Mouse (Mus musculus): ENCODE data around the gene Galnt4. TPM values are rescaled to one million over a fixed set of nuclear protein-coding genes. Genes with fewer than 3 reads are reported as not detected.

Galnt4 gene
- polyA plus RNA-seq, 1 experiment from 2014 or later: 27.1 TPM

GRCm38 (mm10) chr10:99131298-99131697, 23.3 kb downstream of the Galnt4 start:
- H3K4me2 ChIP-seq (replicated peaks; ENCODE audit: low read depth, low read length): no peak overlapping the region
- H3K4me3 ChIP-seq (ENCODE audit: low read depth, low read length): no peak overlapping the region
- H3K27me3 ChIP-seq (ENCODE audit: control insufficient read depth, insufficient read depth, low read length): no peaks in the 10 kb centered on the region
- 64% methylated on average over 5 of the region's 5 CpGs for WGBS
- no peaks in the 10 kb centered on the region for H3K4me1 ChIP-seq (ENCODE audit: control insufficient read depth, insufficient read depth, low read length)
- H3K36me3 ChIP-seq (ENCODE audit: control insufficient read depth, insufficient read depth, low read length): no peaks in the 10 kb centered on the region
- H3K9me3 ChIP-seq (ENCODE audit: control insufficient read depth, low read depth, low read length): no peaks in the 10 kb centered on the region
- ATAC-seq (ENCODE audit: insufficient number of reproducible peaks, insufficient read depth, low FRiP score, low read depth): no peak
- no peak overlapping the region for H3K27ac ChIP-seq (ENCODE audit: low read length)
- H3K9ac ChIP-seq (replicated peaks; ENCODE audit: low read depth, low read length): no peak overlapping the region

DNA sequence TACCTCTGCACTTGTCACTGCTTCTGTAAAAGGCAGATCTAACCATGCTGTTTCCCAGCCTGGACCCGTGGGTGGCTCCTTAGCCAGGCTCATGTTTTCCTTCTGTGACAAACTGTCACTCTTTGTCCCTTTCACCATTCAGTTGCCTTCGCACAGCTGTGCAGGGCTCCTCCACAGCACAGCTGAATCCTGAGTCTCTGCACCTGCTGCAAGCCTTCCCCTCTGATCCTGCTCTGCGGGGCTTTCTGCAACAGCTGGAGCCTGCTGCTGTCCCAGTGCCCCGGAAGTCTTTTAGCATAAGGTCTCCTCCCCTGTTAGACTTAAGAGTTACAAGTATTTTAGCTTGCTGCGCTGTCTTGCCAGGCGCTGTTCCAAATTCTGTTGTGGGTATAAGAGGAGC, 24.2 kb downstream of the Galnt4 start:
- WGBS: 59% methylated on average over 6 of the region's 6 CpGs
- Histone ChIP-seq H3K9me3 (ENCODE audit: control insufficient read depth, low read depth, low read length) (no peaks in the 10 kb centered on the region), H3K9ac (replicated peaks; ENCODE audit: low read depth, low read length) (no peak overlapping the region), H3K27ac (ENCODE audit: low read length) (peak overlapping the region; percentile 24; the same call in 1 of the 2 replicates), H3K4me3 (ENCODE audit: low read depth, low read length) (no peak overlapping the region), H3K27me3 (ENCODE audit: control insufficient read depth, insufficient read depth, low read length) (no peaks in the 10 kb centered on the region), H3K4me1 (ENCODE audit: control insufficient read depth, insufficient read depth, low read length) (no peaks in the 10 kb centered on the region), H3K36me3 (ENCODE audit: control insufficient read depth, insufficient read depth, low read length) (no peaks in the 10 kb centered on the region), H3K4me2 (replicated peaks; ENCODE audit: low read depth, low read length) (no peak overlapping the region)
- no peak for ATAC-seq (ENCODE audit: insufficient number of reproducible peaks, insufficient read depth, low FRiP score, low read depth)

DNA sequence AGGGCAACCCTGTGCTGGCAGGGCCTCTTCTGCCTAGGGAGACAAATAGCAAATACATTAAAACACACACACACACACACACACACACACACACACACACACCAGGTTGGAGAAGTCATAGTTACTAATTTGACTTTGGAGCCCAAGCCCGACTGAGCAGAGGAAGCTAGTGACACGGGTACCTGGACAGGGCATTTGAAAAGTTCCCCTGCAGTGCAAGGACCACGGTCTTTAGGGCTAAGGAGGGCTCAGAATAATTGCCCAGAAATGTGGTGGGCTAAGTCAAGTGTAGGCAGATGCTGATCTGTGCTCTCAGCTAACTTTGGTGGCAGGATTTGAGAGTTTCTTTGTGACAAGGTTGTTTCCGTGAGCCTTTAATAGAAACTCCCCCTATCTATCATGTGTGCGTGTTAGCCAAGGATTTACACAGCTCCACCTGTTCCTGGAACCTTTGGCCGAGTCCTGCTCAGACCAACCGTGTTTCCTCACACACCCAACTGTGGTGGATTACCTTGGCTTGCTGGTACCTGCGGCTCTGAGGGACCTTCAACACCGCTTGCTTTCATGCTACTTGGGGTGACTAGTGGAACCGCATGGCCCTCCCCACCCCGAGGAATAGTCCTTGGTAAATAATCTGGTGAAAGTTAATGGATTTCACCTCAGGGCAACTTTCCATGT, 24.8 kb downstream of the Galnt4 start:
- peak; percentile 70 for ATAC-seq (ENCODE audit: insufficient number of reproducible peaks, insufficient read depth, low FRiP score, low read depth)
- no peaks in the 10 kb centered on the region for H3K4me1 ChIP-seq (ENCODE audit: control insufficient read depth, insufficient read depth, low read length)
- WGBS: 78% methylated on average over 11 of the region's 11 CpGs
- no peak overlapping the region for H3K9ac ChIP-seq (replicated peaks; ENCODE audit: low read depth, low read length)
- peak overlapping the region; percentile 39; the same call in 1 of the 2 replicates for H3K27ac ChIP-seq (ENCODE audit: low read length)
- H3K27me3 ChIP-seq (ENCODE audit: control insufficient read depth, insufficient read depth, low read length): no peaks in the 10 kb centered on the region
- H3K4me2 ChIP-seq (replicated peaks; ENCODE audit: low read depth, low read length): no peak overlapping the region
- no peak overlapping the region for H3K4me3 ChIP-seq (ENCODE audit: low read depth, low read length)
- H3K36me3 ChIP-seq (ENCODE audit: control insufficient read depth, insufficient read depth, low read length): no peaks in the 10 kb centered on the region
- H3K9me3 ChIP-seq (ENCODE audit: control insufficient read depth, low read depth, low read length): no peaks in the 10 kb centered on the region

DNA sequence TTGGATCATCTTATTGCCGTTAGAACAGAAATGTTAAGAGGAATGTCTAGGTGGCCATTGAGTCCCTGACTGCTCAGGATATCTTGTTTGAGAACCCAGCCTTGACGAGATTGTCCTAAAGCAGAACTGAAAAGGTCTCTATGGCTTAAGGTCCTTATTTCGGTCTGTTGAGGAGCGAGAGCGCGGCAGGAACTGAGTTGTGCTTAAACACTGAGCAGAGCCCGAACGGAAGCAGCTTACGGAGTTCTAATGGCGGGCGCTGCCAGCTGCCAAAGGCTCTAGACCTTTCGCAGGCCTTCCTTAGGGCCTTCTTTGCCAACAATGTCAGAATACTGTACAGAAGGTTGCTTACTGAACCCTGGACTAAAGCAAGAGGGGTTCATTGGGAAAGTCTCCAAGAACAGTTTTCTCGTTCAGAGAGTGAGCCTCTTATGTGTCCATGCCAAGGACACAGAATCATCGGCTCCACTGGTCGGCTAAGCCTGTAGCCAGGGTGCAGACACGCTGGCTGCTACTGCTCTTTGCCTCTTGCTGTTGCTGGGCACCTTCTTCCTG, 25.4 kb downstream of the Galnt4 start:
- Histone ChIP-seq H3K9ac (replicated peaks; ENCODE audit: low read depth, low read length) (no peak overlapping the region), H3K36me3 (ENCODE audit: control insufficient read depth, insufficient read depth, low read length) (no peaks in the 10 kb centered on the region), H3K4me3 (ENCODE audit: low read depth, low read length) (no peak overlapping the region), H3K27me3 (ENCODE audit: control insufficient read depth, insufficient read depth, low read length) (no peaks in the 10 kb centered on the region), H3K27ac (ENCODE audit: low read length) (peak overlapping the region; percentile 39; the same call in 1 of the 2 replicates), H3K4me1 (ENCODE audit: control insufficient read depth, insufficient read depth, low read length) (no peaks in the 10 kb centered on the region), H3K9me3 (ENCODE audit: control insufficient read depth, low read depth, low read length) (no peaks in the 10 kb centered on the region), H3K4me2 (replicated peaks; ENCODE audit: low read depth, low read length) (no peak overlapping the region)
- WGBS: 96% methylated on average over 16 of the region's 16 CpGs
- ATAC-seq (ENCODE audit: insufficient number of reproducible peaks, insufficient read depth, low FRiP score, low read depth): no peak

DNA sequence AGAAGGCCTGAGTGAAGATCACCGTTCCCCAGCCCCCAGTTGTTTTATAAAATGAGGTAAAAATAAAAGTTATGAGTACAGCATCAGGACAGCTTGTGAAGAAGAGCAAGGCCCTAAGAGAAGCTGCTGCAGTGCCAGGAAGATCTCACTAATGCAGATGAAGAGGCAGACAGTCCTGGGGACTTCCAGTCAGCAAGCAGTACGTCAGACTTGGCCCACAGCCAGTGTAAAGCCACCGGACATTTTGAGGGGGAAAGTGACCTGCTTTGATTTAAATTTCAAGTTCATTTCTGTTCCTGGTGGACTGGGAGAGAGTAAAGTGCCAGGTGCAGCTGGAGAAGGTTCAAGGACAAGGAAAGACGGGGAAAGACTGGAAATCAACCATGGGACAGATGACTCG, 28.4 kb downstream of the Galnt4 start:
- H3K27me3 ChIP-seq (ENCODE audit: control insufficient read depth, insufficient read depth, low read length): no peaks in the 10 kb centered on the region
- WGBS: 64% methylated on average over 5 of the region's 5 CpGs
- no peak for ATAC-seq (ENCODE audit: insufficient number of reproducible peaks, insufficient read depth, low FRiP score, low read depth)

GRCm38 (mm10) chr10:99145611-99146010, 37.7 kb downstream of the Galnt4 start:
- Histone ChIP-seq H3K9me3 (ENCODE audit: control insufficient read depth, low read depth, low read length) (no peaks in the 10 kb centered on the region), H3K9ac (replicated peaks; ENCODE audit: low read depth, low read length) (no peak overlapping the region), H3K27me3 (ENCODE audit: control insufficient read depth, insufficient read depth, low read length) (no peaks in the 10 kb centered on the region), H3K36me3 (ENCODE audit: control insufficient read depth, insufficient read depth, low read length) (no peaks in the 10 kb centered on the region), H3K4me1 (ENCODE audit: control insufficient read depth, insufficient read depth, low read length) (no peaks in the 10 kb centered on the region), H3K4me3 (ENCODE audit: low read depth, low read length) (no peak overlapping the region), H3K27ac (ENCODE audit: low read length) (no peak overlapping the region; the same call in 1 of the 2 replicates), H3K4me2 (replicated peaks; ENCODE audit: low read depth, low read length) (no peak overlapping the region)
- WGBS: 62% methylated on average over 8 of the region's 8 CpGs
- ATAC-seq (ENCODE audit: insufficient number of reproducible peaks, insufficient read depth, low FRiP score, low read depth): no peak

More for the DNA sequence above, 28.4 kb downstream of the Galnt4 start:
- Histone ChIP-seq H3K4me2 (replicated peaks; ENCODE audit: low read depth, low read length) (no peak overlapping the region), H3K36me3 (ENCODE audit: control insufficient read depth, insufficient read depth, low read length) (no peaks in the 10 kb centered on the region), H3K9ac (replicated peaks; ENCODE audit: low read depth, low read length) (no peak overlapping the region), H3K4me3 (ENCODE audit: low read depth, low read length) (no peak overlapping the region), H3K9me3 (ENCODE audit: control insufficient read depth, low read depth, low read length) (no peaks in the 10 kb centered on the region), H3K27ac (ENCODE audit: low read length) (no peak overlapping the region), H3K4me1 (ENCODE audit: control insufficient read depth, insufficient read depth, low read length) (no peaks in the 10 kb centered on the region)

DNA sequence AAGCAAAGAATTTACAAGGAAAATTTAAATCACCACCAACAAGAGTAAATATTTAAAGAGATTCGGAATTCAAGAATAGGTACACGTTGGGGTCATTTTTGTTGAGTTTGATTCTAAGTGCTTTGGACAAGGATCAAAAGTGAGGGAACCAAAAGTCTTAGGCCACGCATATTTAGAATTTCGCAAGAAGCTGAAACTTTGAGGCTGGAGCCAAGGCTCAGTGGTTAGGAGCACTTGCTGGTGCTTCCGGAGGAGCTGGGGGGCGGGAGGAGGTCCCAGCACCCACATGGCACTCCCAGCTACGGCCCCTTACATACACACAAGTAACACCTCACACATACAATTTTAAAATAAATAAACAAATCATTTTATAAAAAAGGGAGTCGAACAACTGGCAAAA, 38.6 kb downstream of the Galnt4 start:
- H3K27me3 ChIP-seq (ENCODE audit: control insufficient read depth, insufficient read depth, low read length): no peaks in the 10 kb centered on the region
- WGBS: 90% methylated on average over 8 of the region's 8 CpGs
- no peak overlapping the region for H3K9ac ChIP-seq (replicated peaks; ENCODE audit: low read depth, low read length)

DNA sequence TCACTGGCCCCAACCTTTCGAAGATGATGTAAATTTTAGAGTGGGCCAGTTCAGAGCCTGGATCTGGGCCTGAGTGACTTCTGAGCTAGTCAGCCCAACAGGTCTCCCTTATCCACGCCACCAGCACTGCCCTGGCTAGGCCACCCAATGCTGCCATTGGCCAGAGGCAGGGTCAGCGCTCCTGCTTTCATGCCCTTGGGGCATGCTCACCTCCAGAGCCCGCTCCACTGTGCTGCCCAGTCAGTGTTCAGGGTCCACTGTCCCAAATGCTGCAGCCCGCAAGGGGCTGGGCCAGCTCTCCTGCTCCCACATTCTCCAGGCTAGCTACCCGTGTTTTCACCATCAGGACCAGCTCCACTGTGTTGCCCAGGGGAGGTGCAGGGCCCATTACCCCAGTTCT, 42.1 kb downstream of the Galnt4 start:
- 91% methylated on average over 6 of the region's 6 CpGs for WGBS

More for the DNA sequence above, 38.6 kb downstream of the Galnt4 start:
- Histone ChIP-seq H3K36me3 (ENCODE audit: control insufficient read depth, insufficient read depth, low read length) (no peaks in the 10 kb centered on the region), H3K4me2 (replicated peaks; ENCODE audit: low read depth, low read length) (no peak overlapping the region), H3K27ac (ENCODE audit: low read length) (no peak overlapping the region), H3K4me1 (ENCODE audit: control insufficient read depth, insufficient read depth, low read length) (no peaks in the 10 kb centered on the region), H3K4me3 (ENCODE audit: low read depth, low read length) (no peak overlapping the region), H3K9me3 (ENCODE audit: control insufficient read depth, low read depth, low read length) (no peaks in the 10 kb centered on the region)
- no peak for ATAC-seq (ENCODE audit: insufficient number of reproducible peaks, insufficient read depth, low FRiP score, low read depth)

More for the DNA sequence above, 42.1 kb downstream of the Galnt4 start:
- H3K4me2 ChIP-seq (replicated peaks; ENCODE audit: low read depth, low read length): no peak overlapping the region
- ATAC-seq (ENCODE audit: insufficient number of reproducible peaks, insufficient read depth, low FRiP score, low read depth): no peak
- no peak overlapping the region for H3K27ac ChIP-seq (ENCODE audit: low read length)
- no peaks in the 10 kb centered on the region for H3K4me1 ChIP-seq (ENCODE audit: control insufficient read depth, insufficient read depth, low read length)
- H3K27me3 ChIP-seq (ENCODE audit: control insufficient read depth, insufficient read depth, low read length): no peaks in the 10 kb centered on the region
- no peak overlapping the region for H3K4me3 ChIP-seq (ENCODE audit: low read depth, low read length)
- no peaks in the 10 kb centered on the region for H3K9me3 ChIP-seq (ENCODE audit: control insufficient read depth, low read depth, low read length)
- H3K36me3 ChIP-seq (ENCODE audit: control insufficient read depth, insufficient read depth, low read length): no peaks in the 10 kb centered on the region
- no peak overlapping the region for H3K9ac ChIP-seq (replicated peaks; ENCODE audit: low read depth, low read length)

Measured in stomach, embryonic 14.5 days (tissue).